Mouse (Mus musculus) liver, adult 2 months (tissue): ENCODE data around the gene Adam15. TPM values are rescaled to one million over a fixed set of nuclear protein-coding genes. Genes with fewer than 3 reads are reported as not detected.
A peak's percentile ranks its signal among the peaks of the same experiment; 100 is the strongest.

Experiments
- DNase-seq: peaks from one replicate; pipeline ENCODE4 v3.0.0-alpha.2; 2011; ENCODE audit warnings: low read depth, low spot score; ENCODE audit errors: extremely low read depth
- H3K27ac ChIP-seq: fragments of 200-500 bp; replicated peaks from 2 replicates; pipeline ENCODE4 v1.5.1; 2012; ENCODE audit warnings: low read depth, mild to moderate bottlenecking, control low read depth, inconsistent platforms, low read length; ENCODE audit not compliant: insufficient read depth
- H3K27me3 ChIP-seq: fragments of 200-500 bp; 2 replicates; pipeline ENCODE4 v1.6.1; 2012; ENCODE audit warnings: mild to moderate bottlenecking, moderate library complexity, low read length, inconsistent platforms; ENCODE audit not compliant: control insufficient read depth, insufficient read depth
- H3K36me3 ChIP-seq: fragments of 200-500 bp; 2 replicates; pipeline ENCODE4 v1.6.1; 2012; ENCODE audit warnings: low read length, inconsistent platforms; ENCODE audit not compliant: control insufficient read depth, insufficient read depth
- H3K4me1 ChIP-seq: fragments of 200-500 bp; 2 replicates; pipeline ENCODE4 v1.6.1; 2011; ENCODE audit warnings: low read length; ENCODE audit not compliant: control insufficient read depth, insufficient read depth
- H3K4me3 ChIP-seq: fragments of 200-500 bp; 2 replicates; pipeline ENCODE4 v1.5.1; 2011; ENCODE audit warnings: low read depth, mild to moderate bottlenecking, control low read depth, low read length, moderate library complexity; ENCODE audit not compliant: insufficient read depth
- H3K79me2 ChIP-seq: fragments of 200-500 bp; 2 replicates; pipeline ENCODE4 v1.6.1; 2012; ENCODE audit warnings: inconsistent platforms, mild to moderate bottlenecking, low read length, moderate library complexity; ENCODE audit not compliant: control insufficient read depth, insufficient read depth
- H3K9ac ChIP-seq: fragments of 200-500 bp; 2 replicates; pipeline ENCODE4 v1.6.1; 2012; ENCODE audit warnings: low read depth, mild to moderate bottlenecking, control low read depth, inconsistent platforms, low read length
- CTCF ChIP-seq: fragments of 200-500 bp; IDR thresholded peaks from 2 replicates; pipeline ENCODE4 v1.5.1; 2011; ENCODE audit warnings: low read depth, low read length, control low read depth
- POLR2A ChIP-seq: fragments of 200-500 bp; IDR thresholded peaks from 2 replicates; pipeline ENCODE4 v1.6.1; 2011; ENCODE audit warnings: low read length, control low read depth; ENCODE audit not compliant: insufficient read depth; ENCODE audit errors: extremely low read depth
- WGBS: fragments of 180-500 bp; shearing (Covaris S2); methylation state at CpG from one replicate; pipeline ENCODE4 v1.1.7; 2018; 5-methylcytosine and 5-hydroxymethylcytosine counted together
- polyA plus RNA-seq: library from polyadenylated mRNA; depleted of rRNA; stranded (reverse); fragments of >200 nt; gene quantifications from 2 replicates; pipeline ENCODE4 v1.2.3, GENCODE M21; 2012
- total RNA-seq: library from RNA; depleted of rRNA; stranded (reverse); fragments of >200 nt; gene quantifications from 2 replicates; pipeline ENCODE4 v1.2.3, GENCODE M21; 2014

Adam15 gene
- total and polyA plus RNA-seq, 2 experiments = 1.4 to 4.7 TPM

DNA sequence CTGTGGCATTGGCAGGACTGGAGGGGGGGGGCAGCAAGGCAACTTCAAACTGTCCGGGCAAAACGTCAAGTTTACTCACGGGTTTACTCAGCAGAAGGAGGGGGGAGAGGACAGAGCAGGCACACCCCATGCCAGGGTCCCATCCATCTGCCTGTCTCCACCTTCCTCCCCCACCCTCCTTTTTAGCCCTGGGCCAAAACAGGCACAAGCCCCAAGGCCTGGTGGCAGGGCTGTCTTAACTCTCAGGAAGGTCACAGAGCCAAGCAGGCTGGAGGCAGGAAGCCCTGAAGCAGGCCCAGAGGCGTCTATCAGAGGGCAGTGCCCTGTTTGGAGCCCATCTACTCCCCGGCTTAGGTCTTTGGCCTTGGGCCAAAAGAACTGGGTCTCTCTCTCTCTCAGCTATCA lies 40.3 kb upstream of the Adam15 start:
- Histone ChIP-seq H3K4me3 (peak overlapping the region; percentile 18; the same call in 1 of the 2 replicates), H3K27me3 (no peaks in the 10 kb centered on the region), H3K36me3 (peaks cover 2% of the 10 kb centered on the region; the same call in 1 of the 2 replicates), H3K79me2 (peaks cover 64% of the 10 kb centered on the region), H3K4me1 (peaks cover 32% of the 10 kb centered on the region), H3K27ac (peak overlapping the region; percentile 54), H3K9ac (peak overlapping the region; percentile 41)
- 3% methylated on average over 5 of the region's 5 CpGs for WGBS
- peak; percentile 80 for DNase-seq
- TF ChIP-seq CTCF (no peak), POLR2A (no peak)

DNA sequence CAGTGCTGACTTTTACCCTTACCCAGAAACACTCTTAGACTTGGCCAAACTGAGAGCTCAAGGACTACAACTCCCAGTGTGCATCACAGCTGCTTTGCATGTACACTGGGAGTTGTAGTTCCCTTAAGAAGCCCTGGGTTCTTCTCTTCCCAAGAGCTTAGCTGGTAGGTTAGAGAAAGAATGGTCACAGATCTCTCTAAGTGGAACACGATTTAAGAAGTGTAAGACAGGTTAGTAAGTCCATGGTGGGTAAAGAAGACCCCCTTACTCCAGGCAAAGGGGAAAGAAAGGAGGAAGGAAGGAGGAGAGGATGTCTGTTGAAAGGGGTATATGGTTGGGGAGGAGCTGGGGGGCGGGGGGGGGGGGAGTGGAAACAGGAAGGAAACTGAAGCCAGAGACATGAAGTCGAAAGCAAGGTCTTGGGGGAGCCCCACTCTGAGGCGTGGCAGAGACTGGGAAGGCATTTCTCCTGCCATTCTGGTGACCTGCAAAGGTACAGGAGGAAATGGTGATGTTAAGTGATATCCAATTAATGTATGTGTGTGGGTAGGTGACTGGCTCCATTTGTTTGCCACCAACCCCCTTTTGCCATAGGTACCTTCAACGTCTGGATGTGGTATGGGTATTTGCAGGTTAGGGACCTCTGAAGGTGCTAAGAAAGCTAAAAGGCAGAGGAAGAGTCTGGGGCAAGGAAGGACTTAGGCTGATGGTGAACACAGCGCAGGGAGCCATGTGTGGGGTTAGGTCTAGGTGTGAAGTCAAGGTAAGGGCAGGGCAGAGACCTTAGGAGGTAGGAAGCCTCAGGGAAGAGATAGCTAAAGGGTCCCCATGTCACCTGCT lies 39.3 kb upstream of the Adam15 start:
- Histone ChIP-seq H3K4me1 (peaks cover 32% of the 10 kb centered on the region), H3K36me3 (peaks cover 2% of the 10 kb centered on the region; the same call in 1 of the 2 replicates), H3K9ac (no peak overlapping the region), H3K27me3 (no peaks in the 10 kb centered on the region), H3K4me3 (no peak overlapping the region), H3K27ac (peak overlapping the region; percentile 10), H3K79me2 (peaks cover 74% of the 10 kb centered on the region)
- peak; percentile 48 for DNase-seq
- TF ChIP-seq POLR2A (no peak), CTCF (no peak)
- WGBS = 55% methylated on average over 6 of the region's 6 CpGs

DNA sequence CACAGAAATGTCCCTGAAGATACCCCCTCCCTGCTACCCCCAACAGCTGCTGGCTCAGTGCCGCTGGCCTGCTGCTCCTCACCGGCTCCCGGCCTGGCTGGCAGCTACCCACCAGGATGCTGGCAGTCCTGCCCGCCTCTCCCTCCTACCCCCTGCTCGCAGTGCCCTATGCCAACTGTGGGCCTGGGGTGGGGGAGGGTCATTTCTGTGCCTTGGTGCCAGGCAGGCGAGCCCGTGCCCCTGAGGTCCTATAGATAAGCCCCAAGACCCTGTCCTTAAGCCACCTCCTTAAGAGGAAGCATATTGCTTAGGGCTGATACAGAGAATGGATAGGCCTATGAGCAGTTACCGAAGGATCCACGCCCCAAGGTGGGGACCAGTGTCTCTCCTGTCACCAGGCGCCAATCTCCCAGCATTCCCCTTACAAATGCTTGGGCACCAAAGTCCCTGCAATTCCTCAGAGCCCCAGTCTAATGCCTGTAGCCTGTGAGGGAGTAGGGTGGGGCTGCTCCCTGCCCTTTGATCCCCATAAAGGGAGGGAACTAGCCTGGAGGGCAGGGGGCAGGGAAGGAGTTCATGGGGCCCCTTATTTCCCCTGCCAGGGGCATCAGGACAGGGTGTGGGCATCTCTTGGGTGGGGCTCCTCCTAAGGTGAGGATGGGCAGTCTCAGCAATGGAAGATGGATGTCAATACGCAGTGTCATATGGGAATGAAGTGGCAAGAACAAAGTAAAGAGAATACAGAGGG lies 38.5 kb upstream of the Adam15 start:
- 40% methylated on average over 11 of the region's 11 CpGs for WGBS
- Histone ChIP-seq H3K79me2 (peaks cover 80% of the 10 kb centered on the region), H3K36me3 (peaks cover 2% of the 10 kb centered on the region; the same call in 1 of the 2 replicates), H3K9ac (no peak overlapping the region), H3K4me1 (peaks cover 32% of the 10 kb centered on the region), H3K4me3 (no peak overlapping the region), H3K27ac (peak overlapping the region; percentile 10), H3K27me3 (no peaks in the 10 kb centered on the region)
- TF ChIP-seq CTCF (no peak), POLR2A (no peak)
- peak; percentile 50 for DNase-seq

DNA sequence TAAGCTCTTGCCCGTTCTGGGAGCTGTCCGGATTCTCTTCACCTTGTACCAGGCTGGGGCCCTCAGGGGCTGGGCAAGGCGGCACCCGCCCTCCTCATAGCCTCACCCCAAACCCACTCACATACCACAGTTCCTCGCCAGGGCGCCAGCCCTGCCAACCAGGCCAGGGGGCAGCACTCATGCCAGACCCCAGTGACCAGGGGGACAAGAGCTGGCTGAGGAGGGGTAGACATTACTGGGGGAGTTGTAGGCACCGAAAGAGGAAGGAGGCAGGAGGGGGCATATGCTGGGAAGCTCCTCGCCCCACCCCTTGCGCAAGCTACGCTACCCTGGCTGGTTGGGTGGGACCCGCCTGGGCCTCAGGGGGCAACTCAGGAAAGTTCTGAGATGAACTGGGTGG lies 37.8 kb upstream of the Adam15 start:
- H3K27me3 ChIP-seq = no peaks in the 10 kb centered on the region
- DNase-seq = no peak
- H3K27ac ChIP-seq = no peak overlapping the region
- H3K79me2 ChIP-seq = peaks cover 76% of the 10 kb centered on the region
- H3K9ac ChIP-seq = 0 out of 2 replicates have a peak overlapping the region, but pooled peaks have one; percentile 6
- WGBS = 84% methylated on average over 11 of the region's 11 CpGs
- no peak overlapping the region for H3K4me3 ChIP-seq
- H3K4me1 ChIP-seq = peaks cover 32% of the 10 kb centered on the region
- H3K36me3 ChIP-seq = peaks cover 2% of the 10 kb centered on the region; the same call in 1 of the 2 replicates
- no peak for TF ChIP-seq CTCF
- TF ChIP-seq POLR2A = no peak

DNA sequence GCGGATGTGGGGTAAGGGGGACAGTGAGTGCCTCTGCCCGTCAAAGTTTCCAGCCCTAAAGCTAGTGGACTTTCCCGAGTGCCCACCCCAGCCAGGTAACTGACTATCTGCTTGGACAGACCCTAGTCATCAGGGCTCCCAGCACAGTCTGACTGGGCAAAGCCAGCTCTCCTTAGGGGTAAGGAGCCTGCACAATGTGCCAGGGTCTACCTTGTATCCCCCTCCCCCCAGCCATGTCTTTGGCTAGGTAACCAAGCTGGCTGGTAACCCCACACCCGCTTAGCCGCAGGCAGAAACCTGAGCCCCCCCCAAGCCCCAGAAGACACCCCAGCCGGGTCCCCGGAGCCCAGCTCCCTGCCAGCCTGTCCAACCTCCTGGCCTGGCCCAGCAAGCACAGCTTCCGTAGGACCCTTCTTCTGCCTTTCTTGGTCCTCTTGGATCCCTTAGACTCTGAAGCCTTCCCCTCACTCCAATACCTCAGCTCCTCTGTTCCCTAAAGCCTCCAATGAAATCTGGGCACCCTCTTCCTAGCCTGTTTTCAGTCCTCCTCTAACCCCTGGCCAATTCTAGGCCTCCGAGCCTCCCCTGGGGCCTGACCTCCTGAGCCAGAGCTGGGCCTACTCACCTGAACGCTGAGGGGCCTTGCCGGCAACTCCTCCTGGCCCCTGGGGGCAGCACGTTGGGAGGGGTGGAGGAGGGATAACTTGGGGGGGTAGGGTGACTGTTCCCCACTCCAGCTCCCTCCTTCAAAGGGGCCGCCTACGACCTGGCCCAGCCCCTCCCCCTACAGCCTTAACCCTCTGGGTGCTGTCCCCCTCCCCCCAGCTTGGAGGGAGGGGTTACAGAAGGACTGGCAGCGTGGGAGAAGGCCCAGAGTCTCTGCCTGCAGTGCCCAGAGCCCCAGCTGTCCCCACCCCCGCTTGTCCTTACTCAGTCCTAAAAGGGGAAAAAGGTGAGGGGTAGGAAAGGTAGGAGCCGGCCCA lies 36.9 kb upstream of the Adam15 start:
- Histone ChIP-seq H3K27ac (no peak overlapping the region), H3K4me3 (peak overlapping the region; percentile 8; the same call in 1 of the 2 replicates), H3K36me3 (peaks cover 2% of the 10 kb centered on the region; the same call in 1 of the 2 replicates), H3K9ac (no peak overlapping the region), H3K79me2 (peaks cover 71% of the 10 kb centered on the region), H3K4me1 (peaks cover 32% of the 10 kb centered on the region), H3K27me3 (no peaks in the 10 kb centered on the region)
- DNase-seq = no peak
- 82% methylated on average over 17 of the region's 17 CpGs for WGBS
- no peak for TF ChIP-seq CTCF
- TF ChIP-seq POLR2A = no peak
